Mouse (Mus musculus): ENCODE data around the gene Il17rc. TPM values are rescaled to one million over a fixed set of nuclear protein-coding genes. Genes with fewer than 3 reads are reported as not detected.
A peak's percentile ranks its signal among the peaks of the same experiment; 100 is the strongest.

The Il17rc gene
- total RNA-seq, 4 experiments from 2014 or later, result 3.8 to 6.1 (median 4.8) TPM

DNA sequence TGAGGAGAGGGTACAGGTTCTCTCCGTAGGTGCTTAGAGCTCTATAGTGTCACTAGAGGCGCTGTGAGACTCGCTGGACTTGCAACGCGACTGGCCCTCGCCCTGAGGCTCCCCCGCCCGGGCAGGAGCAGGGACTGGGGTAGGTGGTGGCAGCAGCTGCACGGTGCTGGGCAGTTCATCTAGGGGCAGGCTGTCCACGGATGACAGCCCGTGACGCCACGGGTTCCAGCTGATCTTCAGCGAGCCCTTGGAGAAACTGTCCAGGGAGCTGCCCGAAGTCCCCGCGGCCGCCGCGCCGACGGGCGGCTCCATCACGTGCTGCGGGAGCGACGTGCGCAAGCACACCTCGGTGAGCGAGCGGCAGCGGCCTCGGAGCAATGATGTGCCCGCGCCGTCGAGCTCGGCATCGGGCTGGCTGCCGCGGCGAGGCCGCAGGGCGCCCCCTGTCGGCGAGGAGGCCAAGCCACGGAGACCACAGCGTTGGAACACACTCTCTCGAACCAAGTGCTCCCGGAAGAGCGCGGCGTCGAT lies 23.1 kb downstream of the Il17rc start:
- peak; percentile 43 to 61 for DNase-seq (ENCODE audit: low spot score in 2 of 2)

DNA sequence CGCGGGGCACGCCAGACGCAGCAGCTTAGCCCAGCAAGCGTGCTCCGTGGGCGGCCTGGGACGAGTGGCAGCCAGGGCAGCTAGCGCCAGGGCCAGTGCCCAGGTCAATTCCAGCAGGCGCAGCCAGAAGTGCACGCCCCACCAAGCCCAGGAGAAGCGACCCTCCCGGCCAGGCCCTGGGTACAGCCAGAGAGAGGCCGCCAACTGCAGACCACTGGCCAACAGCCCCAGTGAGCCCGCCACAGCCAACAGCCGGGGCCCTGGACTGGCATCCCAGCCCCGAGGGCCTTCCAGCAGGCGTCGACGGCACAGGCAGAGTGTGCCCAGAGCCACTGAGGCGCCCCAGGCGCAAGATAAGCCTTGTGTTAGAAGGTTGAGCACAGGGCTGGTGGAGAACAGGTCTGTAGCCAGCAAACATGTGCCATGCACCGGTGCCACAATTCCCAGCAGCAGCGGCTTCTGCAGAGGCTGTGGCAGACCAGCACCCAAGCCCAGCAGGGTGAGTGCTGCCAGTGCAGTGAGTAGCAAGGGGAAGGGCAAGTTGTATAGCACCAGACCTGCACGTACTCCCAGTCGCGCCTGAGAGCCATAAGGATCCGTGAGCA lies 23.9 kb downstream of the Il17rc start:
- DNase-seq (ENCODE audit: low spot score in 2 of 2), result no peak

DNA sequence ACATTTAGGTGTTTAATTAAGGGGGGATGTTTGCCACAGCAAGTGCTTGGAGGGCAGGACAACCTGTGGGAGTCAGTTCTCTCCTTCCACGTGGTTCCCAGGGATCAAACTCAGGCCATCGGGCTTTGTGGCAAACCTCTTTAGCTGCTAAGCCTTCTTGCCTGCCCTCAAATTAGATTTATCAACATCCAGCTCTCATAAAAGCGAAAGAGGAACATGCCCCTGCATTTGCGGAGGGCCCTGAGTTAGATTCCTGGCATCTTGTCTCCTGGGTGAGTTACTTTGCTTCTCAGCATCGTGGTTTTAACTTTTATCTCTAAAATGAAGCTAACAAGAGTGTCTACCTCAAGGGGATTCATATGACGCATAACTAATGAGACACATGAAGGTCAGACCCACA lies 28.1 kb downstream of the Il17rc start:
- no peak for DNase-seq (ENCODE audit: low spot score in 2 of 2)

DNA sequence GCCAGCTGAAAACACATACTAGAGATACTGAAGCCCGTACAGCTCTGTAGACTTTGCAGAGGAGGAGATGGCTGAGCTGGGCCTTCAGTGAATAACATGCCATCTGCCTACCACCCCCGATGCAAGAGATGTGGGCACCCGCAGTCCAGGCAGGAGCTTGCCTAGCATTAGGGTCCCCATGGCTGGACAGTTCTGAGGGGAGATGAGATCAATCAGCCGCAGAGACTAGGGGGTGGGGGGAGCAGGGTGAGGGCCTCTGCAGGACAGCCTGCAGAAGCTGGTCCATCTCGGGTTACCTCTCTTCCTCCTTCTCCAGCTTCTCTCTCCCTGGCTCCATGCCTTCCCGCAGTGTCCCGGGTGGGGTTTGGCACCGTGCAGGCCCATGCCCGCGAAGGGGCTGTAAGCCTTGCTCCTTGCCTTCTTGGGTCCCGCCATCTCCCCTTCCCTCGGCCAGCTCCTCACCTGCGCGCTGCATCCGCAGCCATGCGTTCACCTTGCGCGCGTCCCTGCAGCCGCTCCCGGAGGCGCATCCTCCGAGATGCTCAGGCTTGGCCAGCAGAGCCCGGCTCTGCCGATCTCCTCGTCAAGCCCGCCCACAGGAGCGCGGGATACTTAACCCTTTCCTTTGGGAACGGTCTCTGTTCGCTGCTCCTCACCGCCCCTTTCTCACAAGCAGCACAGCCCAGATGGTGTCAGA lies 30.3 kb downstream of the Il17rc start, which contains the start of gene Prrt3:
TSS of gene Prrt3 (minus strand) at position 544 of the 697 bp plus-strand sequence.
- DNase-seq (ENCODE audit: low spot score in 2 of 2), result peak; percentile 64 to 74

DNA sequence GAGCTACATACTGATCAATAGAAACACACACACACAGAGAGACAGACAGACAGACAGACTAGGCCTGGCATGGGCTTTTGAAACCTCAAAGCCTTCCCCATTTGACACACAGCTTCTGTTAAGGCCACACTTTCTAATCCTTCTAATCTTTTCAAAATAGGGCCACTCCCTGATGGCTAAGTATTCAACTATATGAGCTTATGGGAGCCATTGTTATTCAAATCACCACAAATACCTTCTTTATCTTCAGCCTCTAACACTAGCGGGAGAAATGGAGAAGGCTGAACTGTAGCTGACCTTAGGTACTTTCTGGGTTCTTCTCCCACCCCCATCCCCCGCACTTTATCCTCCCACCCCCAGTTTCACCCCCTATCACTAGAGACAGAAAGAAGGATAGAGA lies 31.6 kb downstream of the Il17rc start:
- no peak for DNase-seq (ENCODE audit: low spot score in 2 of 2)

DNA sequence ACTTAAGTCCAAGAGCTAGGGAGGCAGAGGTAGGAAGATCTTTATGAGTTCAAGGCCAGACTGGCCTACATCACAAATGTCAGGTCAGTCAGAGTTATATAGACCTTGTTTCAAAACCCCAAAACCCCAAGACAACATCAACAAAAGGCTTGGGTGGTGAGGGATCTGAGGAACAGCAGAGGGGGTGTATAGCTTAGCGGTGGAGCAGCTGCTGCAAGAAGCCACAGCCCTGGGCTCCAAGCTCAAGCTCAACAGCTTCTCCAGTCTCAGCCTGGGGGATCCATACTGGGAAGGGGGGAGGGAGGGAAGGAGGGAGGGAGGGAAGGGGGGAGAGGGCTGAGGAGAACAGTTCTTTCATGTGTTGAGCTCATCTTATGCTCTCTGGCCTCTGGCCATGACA lies 34.5 kb downstream of the Il17rc start:
- DNase-seq (ENCODE audit: low spot score in 2 of 2), result no peak

DNA sequence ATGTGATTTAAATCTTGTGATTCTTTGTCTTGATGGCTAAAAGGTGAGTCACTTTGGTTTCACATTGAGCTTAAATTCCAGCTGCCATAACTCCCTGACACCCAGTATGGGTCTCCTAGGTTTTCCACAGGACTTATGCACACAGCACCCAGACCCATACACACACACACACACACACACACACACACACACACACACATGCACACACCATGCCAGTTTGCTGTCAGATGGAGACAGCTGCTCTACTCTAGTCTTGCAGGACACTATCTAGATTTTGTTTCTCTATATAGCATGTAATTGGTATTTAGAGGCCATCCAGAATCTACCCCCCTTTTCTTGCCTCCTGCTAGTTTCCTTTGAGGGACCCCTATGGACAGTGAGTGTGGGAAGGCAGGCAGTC lies 35.9 kb downstream of the Il17rc start:
- DNase-seq (ENCODE audit: low spot score in 2 of 2), result no peak

DNA sequence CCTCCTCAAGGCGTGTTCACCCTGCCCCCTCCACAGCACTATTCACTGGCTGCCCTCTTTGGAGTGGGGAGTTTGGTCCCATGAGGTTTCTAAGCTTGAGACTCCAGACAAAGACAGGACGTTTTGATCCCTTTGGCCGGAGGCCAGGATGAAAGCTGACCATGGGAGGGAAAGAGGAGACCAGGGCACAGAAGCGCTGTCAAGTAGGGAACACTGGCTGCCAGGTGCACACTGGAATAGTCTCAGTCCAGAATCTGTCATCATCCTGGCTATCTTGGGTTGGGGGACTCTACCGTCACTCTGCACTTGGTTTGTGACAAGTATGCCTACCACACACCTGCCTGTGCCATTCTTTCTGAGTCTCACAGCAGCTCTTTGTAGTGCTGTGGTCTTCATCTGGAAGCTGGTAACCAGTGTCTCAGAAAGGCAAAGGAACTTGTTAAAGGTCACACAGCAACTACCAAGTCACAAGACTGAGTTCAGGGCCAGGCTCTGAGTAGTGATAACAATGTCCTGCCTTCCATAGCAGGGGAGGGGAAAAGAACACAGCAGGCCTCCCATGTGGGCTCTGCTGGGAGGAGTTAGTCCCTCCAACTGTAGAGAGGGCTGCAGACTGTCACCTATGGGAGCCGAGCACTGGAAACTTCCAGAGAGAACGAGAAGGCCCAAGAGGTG lies 37.2 kb downstream of the Il17rc start:
- DNase-seq (ENCODE audit: low spot score in 2 of 2), result no peak

DNA sequence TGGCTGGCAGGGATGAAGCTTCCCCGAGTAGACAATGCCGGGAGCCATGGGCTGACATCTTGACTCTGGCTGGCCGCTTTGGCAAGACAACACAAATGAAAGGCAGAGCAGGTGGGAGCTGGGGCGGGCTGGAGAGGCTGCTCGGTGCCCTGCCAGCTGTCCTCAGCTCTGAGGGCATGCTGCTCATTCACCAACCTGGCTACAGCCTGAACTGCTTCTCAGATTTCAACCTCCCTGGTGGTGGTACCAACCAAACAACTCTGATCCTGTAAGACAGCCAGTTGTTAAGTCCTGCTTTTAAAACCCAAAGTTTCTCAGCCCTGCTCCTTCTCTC lies 37.7 kb downstream of the Il17rc start:
- DNase-seq (ENCODE audit: low spot score in 2 of 2), result no peak

DNA sequence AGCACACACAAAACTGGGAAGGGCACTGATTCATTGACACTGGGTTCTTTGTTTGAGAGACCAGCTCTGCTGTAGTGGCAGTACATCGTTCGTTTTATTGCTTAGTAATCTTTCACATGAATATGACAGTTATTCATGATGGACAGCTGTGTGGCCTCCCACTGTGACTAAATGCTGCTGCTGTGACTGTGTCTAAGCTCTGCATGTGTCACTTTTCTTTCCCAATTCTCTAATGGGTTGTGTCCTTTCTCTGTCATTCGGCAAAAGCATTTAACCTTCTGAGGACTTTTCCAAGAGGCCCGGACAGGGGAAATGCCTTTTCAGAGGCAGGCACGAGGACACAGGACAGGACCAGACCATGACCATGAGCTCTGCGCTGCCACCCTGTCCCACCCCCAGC lies 42.7 kb downstream of the Il17rc start:
- no peak for DNase-seq (ENCODE audit: low spot score in 2 of 2)

DNA sequence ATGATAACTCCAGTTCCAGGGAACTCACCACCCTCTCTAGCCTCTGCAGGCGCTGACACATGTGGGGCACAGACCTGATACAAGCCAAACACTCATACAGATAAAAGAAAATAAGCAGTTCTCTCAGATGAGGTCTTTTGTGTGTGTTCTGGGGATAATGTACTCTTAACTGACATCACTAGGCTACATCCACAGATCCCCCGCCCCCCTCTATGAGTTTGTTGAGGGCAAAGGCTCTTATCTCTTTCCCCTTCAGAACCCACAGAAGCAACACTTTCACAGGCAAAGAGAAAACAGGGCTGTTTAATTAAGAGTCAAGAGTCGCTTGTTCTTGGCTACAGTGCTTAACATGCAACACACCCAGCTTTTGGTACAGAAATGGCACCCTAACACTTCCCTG lies 43.4 kb downstream of the Il17rc start:
- DNase-seq (ENCODE audit: low spot score in 2 of 2), result no peak

DNA sequence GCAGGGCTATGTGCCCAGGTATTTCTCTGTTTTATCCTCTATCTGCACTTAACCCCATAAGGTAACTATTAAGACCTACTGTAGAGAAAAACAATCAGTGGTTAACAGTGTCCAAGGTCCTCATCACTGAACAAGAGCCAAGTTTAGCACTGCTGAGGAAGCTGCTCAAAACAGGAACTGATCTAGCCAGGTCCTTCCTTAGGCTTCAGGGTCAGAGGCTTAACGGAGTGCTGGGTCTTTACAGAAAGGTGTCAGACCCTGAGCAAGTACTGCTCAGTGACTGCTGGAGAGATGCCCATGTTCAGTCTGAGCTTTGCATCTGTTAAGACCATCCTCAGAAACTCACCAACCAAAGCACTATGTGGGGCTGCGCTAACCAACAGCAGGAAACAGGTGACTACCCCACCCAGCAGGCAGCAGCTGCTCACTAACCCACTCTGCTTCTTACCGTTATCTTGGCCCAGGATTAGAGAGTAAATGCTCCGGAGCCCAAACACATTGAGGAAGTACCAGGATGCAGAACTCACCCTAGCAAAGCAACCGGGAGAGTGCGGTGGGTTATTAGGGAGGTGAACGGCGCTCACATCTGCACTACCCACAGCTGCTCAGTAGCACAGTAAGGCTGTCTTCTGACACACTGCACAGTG lies 46.3 kb downstream of the Il17rc start:
- no peak for DNase-seq (ENCODE audit: low spot score in 2 of 2)

DNA sequence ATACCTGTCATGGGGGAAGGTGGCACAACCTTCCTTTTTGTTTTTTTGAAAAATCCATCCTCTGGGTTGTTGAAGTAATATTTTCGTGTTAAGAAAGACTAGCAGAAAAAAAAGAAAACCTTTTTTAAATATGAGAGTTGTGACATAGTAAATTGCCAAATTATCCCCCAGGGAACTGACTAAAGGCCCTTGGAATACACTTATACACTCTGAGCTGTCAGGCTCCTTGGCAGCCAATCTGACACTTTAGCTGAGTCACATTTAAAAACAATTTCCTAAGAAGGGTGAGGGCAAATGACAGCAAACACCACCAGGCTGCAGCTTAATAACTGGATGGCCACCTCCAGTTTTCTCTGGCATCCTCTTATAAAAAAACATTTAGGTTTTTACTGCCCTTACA lies 51.1 kb downstream of the Il17rc start:
- no peak for DNase-seq (ENCODE audit: low spot score in 2 of 2)

DNA sequence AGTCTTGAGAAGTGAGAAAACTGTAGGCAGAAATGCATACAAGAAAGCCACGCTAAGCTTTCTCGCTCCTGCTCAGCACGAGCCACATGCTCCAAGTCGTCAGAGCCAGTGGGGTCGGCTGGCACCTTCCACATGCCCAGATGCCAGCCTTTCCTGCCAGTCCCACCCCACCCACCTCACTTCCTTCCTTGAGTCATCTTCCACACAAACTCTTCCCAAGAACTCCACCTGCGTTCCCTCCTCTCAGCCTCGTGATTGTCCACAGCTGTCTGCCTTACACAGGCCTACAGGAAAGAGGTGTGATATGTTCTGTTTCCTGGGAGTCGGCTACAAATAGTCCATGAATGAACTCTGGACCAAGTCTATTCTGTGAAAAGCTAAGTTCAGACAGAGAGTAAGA lies 52.2 kb downstream of the Il17rc start:
- no peak for DNase-seq (ENCODE audit: low spot score in 2 of 2)

DNA sequence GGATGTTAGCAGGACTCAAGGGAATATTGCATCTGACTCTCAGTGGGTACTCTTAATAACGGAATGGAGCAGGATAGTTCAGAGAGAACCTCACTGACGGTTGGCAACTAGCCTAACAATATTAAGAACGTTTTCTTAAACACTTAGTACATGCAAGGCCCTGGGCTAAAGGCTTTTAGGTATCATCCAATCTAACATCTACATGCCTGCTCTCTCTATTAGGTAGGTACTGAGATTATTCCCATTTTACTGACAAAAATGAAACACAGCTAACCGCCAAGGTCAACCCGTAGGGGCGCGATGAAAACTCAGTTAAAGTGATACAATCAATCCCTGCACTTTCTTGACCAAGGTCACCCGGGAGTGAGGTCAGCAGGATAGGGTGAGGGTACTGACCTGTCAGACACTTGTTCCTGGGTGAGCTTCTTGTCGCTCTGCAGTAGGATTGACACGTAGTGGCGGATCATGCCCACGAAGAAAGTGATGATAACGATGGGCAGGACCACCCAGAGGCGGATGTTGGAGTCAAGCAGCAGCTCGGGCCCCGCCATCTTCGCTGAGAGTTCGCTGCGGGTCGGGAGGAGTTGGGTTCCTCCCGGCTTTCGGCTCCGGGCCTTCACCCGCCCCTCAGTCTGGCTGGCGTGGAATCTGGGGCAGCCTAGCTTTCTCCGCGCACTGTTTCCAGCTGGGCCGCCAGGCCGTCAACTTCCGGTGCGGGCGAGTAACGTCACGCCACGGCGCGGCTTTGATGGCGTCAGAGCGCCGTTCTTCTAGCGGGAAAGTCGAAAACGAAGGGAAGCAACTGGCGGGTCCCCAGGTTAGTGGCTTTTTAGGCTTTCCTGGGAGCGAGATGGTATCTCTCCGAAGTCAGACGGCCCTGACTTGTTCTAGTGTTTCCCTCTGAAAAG lies 60.0 kb downstream of the Il17rc start, which contains the start of the genes Emc3 and Fancd2:
TSS of gene Emc3 (minus strand) at position 721 of the 908 bp plus-strand sequence.
TSS of gene Fancd2 (plus strand) at position 751 of the 908 bp plus-strand sequence.
- peak; percentile 83 to 92 for DNase-seq (ENCODE audit: low spot score in 2 of 2)

DNA sequence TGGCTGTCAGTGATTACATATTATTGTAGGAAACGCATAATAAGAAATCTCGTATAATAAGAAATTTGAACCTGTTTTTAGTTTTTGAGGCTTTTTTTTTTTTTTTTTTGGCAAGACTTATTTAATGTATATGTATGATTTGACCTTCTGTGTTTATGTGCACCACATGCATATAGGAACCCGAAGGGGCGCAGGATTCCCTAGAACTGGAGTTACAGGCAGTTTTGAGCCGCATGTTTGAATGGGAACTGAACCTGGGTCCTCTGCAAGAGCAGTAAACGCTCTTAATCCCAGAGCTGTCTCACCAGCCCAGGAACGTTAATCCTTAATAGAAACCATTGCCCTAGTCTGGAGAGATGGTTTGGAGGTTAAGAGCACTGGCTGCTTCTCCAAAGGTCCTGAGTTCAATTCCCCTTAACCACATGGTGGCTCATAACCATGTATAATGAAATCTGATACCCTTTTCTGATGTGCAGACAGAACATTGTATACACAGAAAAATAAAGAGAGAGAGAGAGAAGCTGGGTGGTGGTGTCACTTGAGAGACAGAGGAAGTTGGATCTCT lies 60.7 kb downstream of the Il17rc start:
- no peak for DNase-seq (ENCODE audit: low spot score in 2 of 2)
